ENCODE assay signal across 25 mouse cellular contexts in the genomic region with DNA sequence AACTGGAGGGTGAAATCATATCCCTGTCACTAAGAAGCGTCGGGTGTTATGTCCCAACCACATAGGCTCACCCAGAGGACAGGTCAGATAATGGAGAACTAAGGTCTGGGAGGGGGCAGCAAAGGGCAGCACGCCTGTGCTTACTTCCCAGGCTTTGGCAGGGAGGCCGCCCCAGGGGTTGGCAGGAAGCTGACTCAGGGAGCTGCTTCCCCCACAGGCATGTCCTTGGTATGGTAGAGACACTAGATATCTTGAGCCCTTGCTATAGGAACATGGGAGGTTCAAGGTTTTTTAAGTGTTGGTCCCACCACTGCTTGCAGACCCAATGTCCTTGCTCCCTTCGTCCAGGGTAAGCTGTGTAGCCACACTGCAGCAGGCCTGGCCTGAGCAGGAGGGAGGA. TPM values are rescaled to one million over a fixed set of nuclear protein-coding genes. Genes with fewer than 3 reads are reported as not detected.
A peak's percentile ranks its signal among the peaks of the same experiment; 100 is the strongest.
DNase-seq lines count a peak whose midpoint lies in the region; ATAC-seq and TF ChIP-seq lines count a peak whose summit lies in the region.
"Had no signal": no experiment of that assay in that cellular context is flagged by ENCODE, and none has a peak within 500 bp of the region (broad histone marks: within the 10 kb centered on the region; RNA-seq: fewer than 3 reads in every experiment).

No protein-coding gene starts in this region.

- H3K27ac ChIP-seq in forebrain, embryonic 11.5 days (ENCODE audit: low read depth, low read length), result no peak overlapping the region
- H3K27ac ChIP-seq in forebrain, embryonic 13.5 days, result no peak overlapping the region
- peak overlapping the region; percentile 20; the same call in 1 of the 2 replicates for H3K27ac ChIP-seq in midbrain, embryonic 11.5 days (ENCODE audit: low read depth, low read length)
- H3K27ac ChIP-seq: embryonic facial prominence, embryonic 15.5 days; liver, embryonic 13.5 days had no signal

- no peaks in the 10 kb centered on the region for H3K27me3 ChIP-seq in forebrain, embryonic 11.5 days (ENCODE audit: control insufficient read depth, insufficient read depth, low read length)
- H3K27me3 ChIP-seq in forebrain, embryonic 13.5 days, result no peaks in the 10 kb centered on the region
- H3K27me3 ChIP-seq in midbrain, embryonic 11.5 days (ENCODE audit: control insufficient read depth, insufficient read depth, low read length), result no peaks in the 10 kb centered on the region

- no peak for TF ChIP-seq POLR2A in lung, adult 2 months (IDR thresholded peaks at IDR 0.05; ENCODE audit: borderline replicate concordance, extremely low read depth, low read depth, low read length)

- H3K4me1 ChIP-seq in forebrain, embryonic 11.5 days (replicated peaks; ENCODE audit: control insufficient read depth, insufficient read depth, low read length), result peaks cover 18% of the 10 kb centered on the region
- peaks cover 57% of the 10 kb centered on the region for H3K4me1 ChIP-seq in forebrain, embryonic 13.5 days
- peaks cover 36% of the 10 kb centered on the region for H3K4me1 ChIP-seq in midbrain, embryonic 11.5 days (ENCODE audit: control insufficient read depth, insufficient read depth, low read length)
- no peaks in the 10 kb centered on the region for H3K4me1 ChIP-seq in lung, adult 2 months (ENCODE audit: control insufficient read depth, insufficient read depth, low read length)
- H3K4me1 ChIP-seq: liver, embryonic 13.5 days had no signal

- no peak overlapping the region for H3K4me3 ChIP-seq in forebrain, embryonic 11.5 days (ENCODE audit: low read depth, low read length)
- H3K4me3 ChIP-seq in forebrain, embryonic 13.5 days, result no peak overlapping the region
- H3K4me3 ChIP-seq in midbrain, embryonic 11.5 days (ENCODE audit: low read depth, low read length), result no peak overlapping the region
- H3K4me3 ChIP-seq in lung, adult 2 months (replicated peaks; ENCODE audit: extremely low read depth, low read depth, low read length), result no peak overlapping the region
- H3K4me3 ChIP-seq: embryonic facial prominence, embryonic 15.5 days; liver, embryonic 13.5 days had no signal

- 65% methylated on average over 5 of the region's 5 CpGs for WGBS in forebrain, embryonic 11.5 days
- WGBS in forebrain, embryonic 13.5 days, result 66% methylated on average over 5 of the region's 5 CpGs
- 61% methylated on average over 5 of the region's 5 CpGs for WGBS in midbrain, embryonic 11.5 days
- WGBS in lung, adult 2 months, result 64% methylated on average over 5 of the region's 5 CpGs

- ATAC-seq in forebrain, embryonic 11.5 days (replicated peaks; ENCODE audit: low FRiP score), result no peak
- no peak for ATAC-seq in forebrain, embryonic 13.5 days
- ATAC-seq in midbrain, embryonic 11.5 days (ENCODE audit: low FRiP score), result no peak
- ATAC-seq: forebrain, embryonic 14.5 days; intestine, embryonic 16.5 days had no signal

- no peaks in the 10 kb centered on the region for H3K9me3 ChIP-seq in forebrain, embryonic 11.5 days (ENCODE audit: control insufficient read depth, low read length)
- H3K9me3 ChIP-seq in forebrain, embryonic 13.5 days (replicated peaks), result no peaks in the 10 kb centered on the region
- H3K9me3 ChIP-seq in midbrain, embryonic 11.5 days (ENCODE audit: control insufficient read depth, low read length), result no peaks in the 10 kb centered on the region
- H3K9me3 ChIP-seq: embryonic facial prominence, embryonic 15.5 days; liver, embryonic 13.5 days had no signal

- peak; percentile 48 for DNase-seq in forebrain, embryonic 11.5 days (ENCODE audit: low spot score)
- DNase-seq in 3134 (ENCODE audit: extremely low read depth, insufficient read length, low spot score), result peak; percentile 30
- DNase-seq in adrenal gland, postnatal 36 days, result peak; percentile 51 to 55
- no peak for DNase-seq in midbrain, embryonic 11.5 days (ENCODE audit: low spot score, missing footprints)
- DNase-seq in thymus, postnatal 0 days (ENCODE audit: low spot score), result no peak
- no peak for DNase-seq in urinary bladder, postnatal 4 days (ENCODE audit: low spot score in 2 of 2)
- no peak for DNase-seq in lung, adult 2 months
- DNase-seq: cerebellum, adult 11-12 months; heart, postnatal 36 days; kidney, postnatal 14 days; liver, embryonic 13.5 days; lung, postnatal 10 days; right cerebral cortex, postnatal 4 days had no signal

- no peak for TF ChIP-seq CTCF in lung, adult 2 months (IDR thresholded peaks at IDR 0.05; ENCODE audit: insufficient read depth, low read length)

- H3K36me3 ChIP-seq in forebrain, embryonic 11.5 days (ENCODE audit: control insufficient read depth, insufficient read depth, low read length), result no peaks in the 10 kb centered on the region
- H3K36me3 ChIP-seq in forebrain, embryonic 13.5 days (ENCODE audit: poor library complexity, severe bottlenecking), result peaks cover 7% of the 10 kb centered on the region; the same call in 1 of the 2 replicates
- H3K36me3 ChIP-seq in midbrain, embryonic 11.5 days (ENCODE audit: control insufficient read depth, insufficient read depth, low read length), result no peaks in the 10 kb centered on the region
- H3K36me3 ChIP-seq: embryonic facial prominence, embryonic 15.5 days; liver, embryonic 13.5 days had no signal

- no peak overlapping the region for H3K9ac ChIP-seq in forebrain, embryonic 11.5 days (ENCODE audit: low read length)
- no peak overlapping the region for H3K9ac ChIP-seq in forebrain, embryonic 13.5 days
- no peak overlapping the region for H3K9ac ChIP-seq in midbrain, embryonic 11.5 days (ENCODE audit: low read length)
- H3K9ac ChIP-seq: embryonic facial prominence, embryonic 15.5 days; liver, embryonic 13.5 days had no signal

- no peak overlapping the region for H3K4me2 ChIP-seq in forebrain, embryonic 11.5 days (ENCODE audit: low read depth, low read length, severe bottlenecking)
- no peak overlapping the region for H3K4me2 ChIP-seq in forebrain, embryonic 13.5 days
- H3K4me2 ChIP-seq in midbrain, embryonic 11.5 days, result no peak overlapping the region
- H3K4me2 ChIP-seq: embryonic facial prominence, embryonic 15.5 days; liver, embryonic 13.5 days had no signal

RNA-seq across cellular contexts. Expression of gene AC124108.1, which starts 14.7 kb away (rescaled TPM):
- polyA plus RNA-seq in forebrain, embryonic 11.5 days (2014; fragmentation: Nextera tagmentation; extraction: Ambion mirVana), result 4.7 and 5.6 TPM in 2 replicates
- 3.4 and 3.9 TPM in 2 replicates for polyA plus RNA-seq in forebrain, embryonic 13.5 days (2015; fragmentation: Nextera tagmentation; extraction: Ambion mirVana)
- under 1 TPM in 1 of 2 experiments, not detected in 1; 0.07 TPM for total RNA-seq in adrenal gland, postnatal 36 days (2021)
- polyA plus RNA-seq in midbrain, embryonic 11.5 days (2014; fragmentation: Nextera tagmentation; extraction: Ambion mirVana), result 5.0 and 5.2 TPM in 2 replicates
- not detected in 2 replicates for polyA plus RNA-seq in thymus, postnatal 0 days (2015; fragmentation: Nextera tagmentation; extraction: Ambion mirVana)
- polyA plus RNA-seq in lung, adult 2 months (2012; rRNA removed), result not detected in 2 replicates
- total RNA-seq: gastrocnemius, adult 8-10 months; heart, postnatal 36 days; megakaryocyte-erythroid progenitor cell, adult 5-6 weeks had no signal
- polyA plus RNA-seq: liver, embryonic 13.5 days had no signal

RNA-seq across cellular contexts. Expression of gene Lemd1, which starts 14.7 kb away (rescaled TPM):
- polyA plus RNA-seq in forebrain, embryonic 11.5 days (2014; fragmentation: Nextera tagmentation; extraction: Ambion mirVana), result 8.1 and 12.1 TPM in 2 replicates
- 14.3 and 17.0 TPM in 2 replicates for polyA plus RNA-seq in forebrain, embryonic 13.5 days (2015; fragmentation: Nextera tagmentation; extraction: Ambion mirVana)
- under 1 TPM; 0.33 TPM for total RNA-seq in adrenal gland, postnatal 36 days (2021)
- polyA plus RNA-seq in midbrain, embryonic 11.5 days (2014; fragmentation: Nextera tagmentation; extraction: Ambion mirVana), result 10.7 and 12.9 TPM in 2 replicates
- polyA plus RNA-seq in thymus, postnatal 0 days (2015; fragmentation: Nextera tagmentation; extraction: Ambion mirVana), result 0.23 TPM in 1 of 2 replicates, not detected in the other
- polyA plus RNA-seq in lung, adult 2 months (2012; rRNA removed), result not detected in 2 replicates
- total RNA-seq: heart, adult 8-10 months; heart, postnatal 36 days; megakaryocyte-erythroid progenitor cell, adult 5-6 weeks had no signal
- polyA plus RNA-seq: intestine, embryonic 16.5 days; liver, embryonic 13.5 days had no signal

RNA-seq across cellular contexts. Expression of gene Gm10188, which starts 23.6 kb away (rescaled TPM):
- polyA plus RNA-seq in forebrain, embryonic 11.5 days (2014; fragmentation: Nextera tagmentation; extraction: Ambion mirVana), result not detected in 2 replicates
- polyA plus RNA-seq in forebrain, embryonic 13.5 days (2015; fragmentation: Nextera tagmentation; extraction: Ambion mirVana), result 1.0 and 1.1 TPM in 2 replicates
- not detected for total RNA-seq in adrenal gland, postnatal 36 days (2021)
- polyA plus RNA-seq in midbrain, embryonic 11.5 days (2014; fragmentation: Nextera tagmentation; extraction: Ambion mirVana), result 0.55 and 0.66 TPM in 2 replicates
- not detected in 2 replicates for polyA plus RNA-seq in thymus, postnatal 0 days (2015; fragmentation: Nextera tagmentation; extraction: Ambion mirVana)
- not detected in 2 replicates for polyA plus RNA-seq in lung, adult 2 months (2012; rRNA removed)
- total RNA-seq: gastrocnemius, adult 8-10 months; heart, adult 8-10 months; heart, postnatal 36 days; layer of hippocampus, postnatal 10 days; left cerebral cortex, postnatal 25 days; megakaryocyte-erythroid progenitor cell, adult 5-6 weeks had no signal
- polyA plus RNA-seq: brain, embryonic 14.5 days; cortical plate, adult 2 months; embryonic facial prominence, embryonic 15.5 days; forebrain, embryonic 14.5 days; intestine, embryonic 16.5 days; liver, embryonic 13.5 days; urinary bladder, adult 2 months had no signal

Comparison
In these comparisons a context has a peak if more than half of its experiments do, and no peak if none do; other contexts are left out.
1. DNase-seq: peak in forebrain, embryonic 11.5 days (single experiment), 3134 (single experiment) and adrenal gland, postnatal 36 days (2 of 2); none in midbrain, embryonic 11.5 days (single experiment), thymus, postnatal 0 days (single experiment), urinary bladder, postnatal 4 days (0 of 2) and lung, adult 2 months (single experiment).